Mouse (Mus musculus) ES-E14 (cell line): ENCODE measurements around the gene Gm45623. TPM values are rescaled to one million over a fixed set of nuclear protein-coding genes. Genes with fewer than 3 reads are reported as not detected.

ENCODE experiments used
- DNase-seq: peaks from one replicate; pipeline ENCODE4 v3.0.0-alpha.2; 2013; ENCODE audit warnings: low read depth, low spot score
- H3K27ac ChIP-seq: 2 replicates; pipeline ENCODE4 v1.5.1; 2012; ENCODE audit warnings: low read depth, mild to moderate bottlenecking, low read length, moderate library complexity, mixed read lengths; ENCODE audit not compliant: poor library complexity, insufficient read depth, severe bottlenecking
- H3K36me3 ChIP-seq: 2 replicates; pipeline ENCODE4 v1.6.1; 2012; ENCODE audit warnings: mild to moderate bottlenecking, low read length, moderate library complexity, mixed read lengths; ENCODE audit not compliant: control insufficient read depth, poor library complexity, insufficient read depth, severe bottlenecking
- H3K4me1 ChIP-seq, 2 experiments: fragments of 150-350 bp in 1 of 2; sonication (generic) in 1 of 2; 2 replicates each; pipeline ENCODE4 v1.6.1; 2012; ENCODE audit warnings: low read length in 2 of 2, mild to moderate bottlenecking in 1 of 2, mixed read lengths in 1 of 2; ENCODE audit not compliant: control insufficient read depth in 2 of 2, insufficient read depth in 2 of 2, poor library complexity in 1 of 2
- H3K4me3 ChIP-seq, 2 experiments: fragments of 150-350 bp in 1 of 2; sonication (generic) in 1 of 2; 2 replicates each; pipeline ENCODE4 v1.5.1; 2012; ENCODE audit warnings: low read length in 2 of 2, low read depth in 1 of 2, mild to moderate bottlenecking in 1 of 2, mixed read lengths in 1 of 2; ENCODE audit not compliant: insufficient read depth in 1 of 2, poor library complexity in 1 of 2, severe bottlenecking in 1 of 2
- H3K9ac ChIP-seq: 2 replicates; pipeline ENCODE4 v1.6.1; 2012; ENCODE audit warnings: low read depth, mild to moderate bottlenecking, low read length, mixed read lengths; ENCODE audit not compliant: poor library complexity, insufficient read depth, severe bottlenecking
- H3K9me3 ChIP-seq: fragments of 150-350 bp; sonication (generic); 2 replicates; pipeline ENCODE4 v1.6.1; 2012; ENCODE audit warnings: low read depth, mild to moderate bottlenecking, low read length; ENCODE audit not compliant: control insufficient read depth, insufficient read depth
- CHD2 ChIP-seq: IDR thresholded peaks from 2 replicates; pipeline ENCODE4 v1.6.1; 2014; ENCODE audit warnings: mild to moderate bottlenecking, low read depth, low read length, inconsistent platforms
- HCFC1 ChIP-seq: IDR thresholded peaks from 2 replicates; pipeline ENCODE4 v1.6.1; 2012; ENCODE audit warnings: low read length, inconsistent platforms, borderline replicate concordance; ENCODE audit not compliant: insufficient read depth
- MAFK ChIP-seq: IDR thresholded peaks from 2 replicates; pipeline ENCODE4 v1.6.1; 2014; ENCODE audit warnings: mild to moderate bottlenecking, low read depth, low read length, inconsistent platforms; ENCODE audit not compliant: insufficient read depth
- ZC3H11A ChIP-seq: IDR thresholded peaks from 2 replicates; pipeline ENCODE4 v1.6.1; 2012; ENCODE audit warnings: low read depth, mild to moderate bottlenecking, inconsistent platforms, low read length, borderline replicate concordance
- ZNF384 ChIP-seq: IDR thresholded peaks from 2 replicates; pipeline ENCODE4 v1.6.1; 2012; ENCODE audit warnings: low read depth, low read length, inconsistent platforms
- in situ Hi-C, 2 experiments: fragments of 600-800 bp; cut with MboI; formaldehyde crosslinking; loops; one replicate each; pipeline ENCODE4 v1.15.1; 2025; ENCODE audit warnings: low sequenced_read_pairs in 2 of 2, inconsistent platforms in 1 of 2; ENCODE audit not compliant: unreplicated experiment in 2 of 2
- total RNA-seq: library from RNA; depleted of rRNA; stranded (reverse); fragments of 300-350 nt; gene quantifications from 2 replicates; pipeline ENCODE4 v1.2.3, GENCODE M21; 2012; rRNA removed

The Gm45623 gene
- total RNA-seq, 1 experiment: not detected

- Histone ChIP-seq H3K4me1 (peaks cover 0 to 2% of the 10 kb centered on the region in 2 experiments; a peak in 3 of 4 replicates), H3K36me3 (no peaks in the 10 kb centered on the region), H3K9ac (no peak overlapping the region), H3K9me3 (no peaks in the 10 kb centered on the region), H3K27ac (no peak overlapping the region), H3K4me3 (no peak overlapping the region)
- DNase-seq: no peak
- TF ChIP-seq HCFC1 (no peak), ZC3H11A (no peak), CHD2 (no peak), MAFK (no peak), ZNF384 (no peak)
- in situ Hi-C loops: no loop called here
These were observed 49.0 kb downstream of the Gm45623 start for GRCm38 (mm10) chr13:56704596-56704995.

GRCm38 (mm10) chr13:56703871-56704321 lies 49.7 kb downstream of the Gm45623 start:
- peak overlapping the region; percentile 82 for H3K27ac ChIP-seq
- H3K9me3 ChIP-seq: no peaks in the 10 kb centered on the region
- H3K4me3 ChIP-seq: peak overlapping the region; percentile 59 to 88
- in situ Hi-C loops: no loop called here
- no peak for TF ChIP-seq ZC3H11A
- no peak for TF ChIP-seq MAFK
- no peak for TF ChIP-seq ZNF384
- TF ChIP-seq CHD2: no peak
- TF ChIP-seq HCFC1: no peak
- DNase-seq: peak; percentile 11
- H3K36me3 ChIP-seq: no peaks in the 10 kb centered on the region
- peak overlapping the region; percentile 91 for H3K9ac ChIP-seq
- H3K4me1 ChIP-seq: peaks cover 0 to 2% of the 10 kb centered on the region in 2 experiments; a peak in 3 of 4 replicates

GRCm38 (mm10) chr13:56703222-56703870 lies 50.3 kb downstream of the Gm45623 start:
- TF ChIP-seq ZNF384 (no peak), CHD2 (no peak), ZC3H11A (no peak), MAFK (no peak), HCFC1 (no peak)
- in situ Hi-C loops: no loop called here
- peaks cover 0 to 2% of the 10 kb centered on the region in 2 experiments; a peak in 3 of 4 replicates for H3K4me1 ChIP-seq
- H3K9ac ChIP-seq: peak overlapping the region; percentile 96
- peak; percentile 49 for DNase-seq
- H3K27ac ChIP-seq: peak overlapping the region; percentile 82
- peak overlapping the region; percentile 59 to 88 for H3K4me3 ChIP-seq
- H3K9me3 ChIP-seq: no peaks in the 10 kb centered on the region
- H3K36me3 ChIP-seq: no peaks in the 10 kb centered on the region

- peak; percentile 73 for DNase-seq
- Histone ChIP-seq H3K4me3 (peak within 1 kb of the TSS; percentile 65 to 88), H3K4me1 (peaks cover 0 to 2% of the 10 kb centered on the region in 2 experiments; a peak in 3 of 4 replicates), H3K9me3 (no peaks in the 10 kb centered on the region), H3K27ac (peak within 1 kb of the TSS; percentile 82), H3K9ac (peak within 1 kb of the TSS; percentile 96), H3K36me3 (no peaks in the 10 kb centered on the region)
- TF ChIP-seq ZNF384: no peak
- TF ChIP-seq CHD2: no peak
- TF ChIP-seq MAFK: no peak
- in situ Hi-C loops: no loop called here
These were observed 51.0 kb downstream of the Gm45623 start, which contains the start of gene Smad5 for GRCm38 (mm10) chr13:56702469-56703221. Gene Smad5, plus strand, starts transcription at chr13:56703010.

Other genes starting within 250 kb of the Gm45623 start
- 0.58 and 1.2 TPM in 2 replicates for gene Fbxl21, start 231.4 kb downstream of the Gm45623 start, total RNA-seq
- not detected in 2 replicates for gene Lect2, start 205.3 kb downstream of the Gm45623 start, total RNA-seq
- gene Tgfbi, start 144.3 kb downstream of the Gm45623 start, total RNA-seq: 16.6 and 37.4 TPM in 2 replicates
- 13.6 and 14.2 TPM in 2 replicates for gene Smad5, start 50.8 kb downstream of the Gm45623 start, total RNA-seq
- 0.05 TPM in 1 of 2 replicates, not detected in the other for gene Trpc7, start 142.2 kb upstream of the Gm45623 start, total RNA-seq